Comparison of ENCODE assay signal across 12 mouse cellular contexts in genomic region chr6:52178918-52179665, GRCm38 (mm10). TPM values are rescaled to one million over a fixed set of nuclear protein-coding genes. Genes with fewer than 3 reads are reported as not detected.
DNase-seq lines count a peak whose midpoint lies in the region; ATAC-seq and TF ChIP-seq lines count a peak whose summit lies in the region.
"Had no signal": no experiment of that assay in that cellular context is flagged by ENCODE, and none has a peak within 500 bp of the region (broad histone marks: within the 10 kb centered on the region; RNA-seq: fewer than 3 reads in every experiment).

No protein-coding gene starts in this region.

- peak overlapping the region; percentile 38 for H3K4me2 ChIP-seq in heart, postnatal 0 days (ENCODE audit: low read depth, low read length)
- H3K4me2 ChIP-seq in kidney, postnatal 0 days (ENCODE audit: low read length), result peak overlapping the region; percentile 81
- H3K4me2 ChIP-seq in neural tube, embryonic 14.5 days (ENCODE audit: low read depth, low read length), result peak overlapping the region; percentile 90
- no peak overlapping the region for H3K4me2 ChIP-seq in forebrain, embryonic 15.5 days (replicated peaks)

- H3K4me1 ChIP-seq in heart, postnatal 0 days (ENCODE audit: control insufficient read depth, insufficient read depth), result no peaks in the 10 kb centered on the region
- peaks cover 58% of the 10 kb centered on the region for H3K4me1 ChIP-seq in kidney, postnatal 0 days (replicated peaks; ENCODE audit: insufficient read depth, low read length)
- H3K4me1 ChIP-seq in neural tube, embryonic 14.5 days (ENCODE audit: control insufficient read depth, insufficient read depth, low read length), result peaks cover 68% of the 10 kb centered on the region
- H3K4me1 ChIP-seq in forebrain, embryonic 15.5 days, result no peaks in the 10 kb centered on the region
- H3K4me1 ChIP-seq: megakaryocyte, embryonic 14.5 days had no signal

- no peaks in the 10 kb centered on the region for H3K36me3 ChIP-seq in heart, postnatal 0 days (replicated peaks; ENCODE audit: control insufficient read depth, insufficient read depth, low read length)
- 0 out of 2 replicates have a peak, but pooled peaks cover 3% of the 10 kb centered on the region for H3K36me3 ChIP-seq in kidney, postnatal 0 days (ENCODE audit: insufficient read depth, low read length)
- H3K36me3 ChIP-seq in neural tube, embryonic 14.5 days (ENCODE audit: control insufficient read depth, insufficient read depth, low read length), result peaks cover 8% of the 10 kb centered on the region; the same call in 1 of the 2 replicates
- H3K36me3 ChIP-seq in forebrain, embryonic 15.5 days, result no peaks in the 10 kb centered on the region

- H3K9ac ChIP-seq in heart, postnatal 0 days (replicated peaks; ENCODE audit: low read depth, low read length), result no peak overlapping the region
- peak overlapping the region; percentile 88 for H3K9ac ChIP-seq in kidney, postnatal 0 days (ENCODE audit: low read depth, low read length)
- H3K9ac ChIP-seq in neural tube, embryonic 14.5 days (replicated peaks; ENCODE audit: low read depth, low read length), result peak overlapping the region; percentile 76
- H3K9ac ChIP-seq in forebrain, embryonic 15.5 days (replicated peaks), result no peak overlapping the region

- no peaks in the 10 kb centered on the region for H3K9me3 ChIP-seq in heart, postnatal 0 days (replicated peaks; ENCODE audit: control insufficient read depth, low read length)
- H3K9me3 ChIP-seq in kidney, postnatal 0 days (replicated peaks; ENCODE audit: low read length), result no peaks in the 10 kb centered on the region
- H3K9me3 ChIP-seq in neural tube, embryonic 14.5 days (ENCODE audit: control insufficient read depth, low read length), result no peaks in the 10 kb centered on the region
- H3K9me3 ChIP-seq in forebrain, embryonic 15.5 days, result no peaks in the 10 kb centered on the region

- WGBS in heart, postnatal 0 days, result 12% methylated on average over 4 of the region's 4 CpGs
- 27% methylated on average over 4 of the region's 4 CpGs for WGBS in kidney, postnatal 0 days
- 3% methylated on average over 4 of the region's 4 CpGs for WGBS in neural tube, embryonic 14.5 days
- WGBS in forebrain, embryonic 15.5 days, result 4% methylated on average over 4 of the region's 4 CpGs

- peak; percentile 32 for DNase-seq in kidney, adult 18-20 months
- DNase-seq in kidney, adult 8-10 months, result no peak
- DNase-seq in heart, postnatal 0 days (ENCODE audit: low spot score), result no peak
- no peak for DNase-seq in kidney, postnatal 0 days (ENCODE audit: low spot score)
- no peak for DNase-seq in ovary, adult 18-20 months (ENCODE audit: low spot score)
- no peak for DNase-seq in layer of hippocampus, adult 9-10 months (ENCODE audit: low spot score)
- DNase-seq: cerebellum, adult 2 months had no signal

- TF ChIP-seq CTCF in heart, postnatal 0 days (IDR thresholded peaks at IDR 0.05; ENCODE audit: low read depth), result no peak
- no peak for TF ChIP-seq CTCF in kidney, postnatal 0 days (IDR thresholded peaks at IDR 0.05; ENCODE audit: low read depth)

- peak overlapping the region; percentile 4 for H3K4me3 ChIP-seq in heart, postnatal 0 days (ENCODE audit: low read depth, low read length)
- peak overlapping the region; percentile 38 for H3K4me3 ChIP-seq in kidney, postnatal 0 days (replicated peaks; ENCODE audit: low read depth, low read length)
- H3K4me3 ChIP-seq in neural tube, embryonic 14.5 days (ENCODE audit: low read depth, low read length), result peak overlapping the region; percentile 38
- no peak overlapping the region for H3K4me3 ChIP-seq in forebrain, embryonic 15.5 days
- H3K4me3 ChIP-seq: megakaryocyte, embryonic 14.5 days had no signal

- H3K27me3 ChIP-seq in heart, postnatal 0 days (ENCODE audit: control insufficient read depth, insufficient read depth, low read length), result peaks cover 99% of the 10 kb centered on the region
- no peaks in the 10 kb centered on the region for H3K27me3 ChIP-seq in kidney, postnatal 0 days (ENCODE audit: insufficient read depth, low read length)
- no peaks in the 10 kb centered on the region for H3K27me3 ChIP-seq in neural tube, embryonic 14.5 days (ENCODE audit: control insufficient read depth, insufficient read depth, low read length)
- peaks cover 98% of the 10 kb centered on the region for H3K27me3 ChIP-seq in forebrain, embryonic 15.5 days

- no peak for ATAC-seq in heart, postnatal 0 days (ENCODE audit: insufficient read depth, low read depth)
- ATAC-seq in kidney, postnatal 0 days (replicated peaks; ENCODE audit: low FRiP score, low read depth), result no peak
- no peak for ATAC-seq in neural tube, embryonic 14.5 days (ENCODE audit: low read depth)
- ATAC-seq in forebrain, embryonic 15.5 days (replicated peaks), result no peak
- ATAC-seq: forebrain, embryonic 16.5 days had no signal

- no peak for TF ChIP-seq EP300 in heart, postnatal 0 days (IDR thresholded peaks at IDR 0.05; ENCODE audit: low read depth)

- H3K27ac ChIP-seq in heart, postnatal 0 days (ENCODE audit: low read depth), result no peak overlapping the region
- peak overlapping the region; percentile 96 for H3K27ac ChIP-seq in kidney, postnatal 0 days
- peak overlapping the region; percentile 87 for H3K27ac ChIP-seq in neural tube, embryonic 14.5 days (ENCODE audit: low read depth, low read length)
- no peak overlapping the region for H3K27ac ChIP-seq in forebrain, embryonic 15.5 days (replicated peaks)

RNA-seq across cellular contexts. Expression of gene 5730596B20Rik, which starts 1.8 kb away (rescaled TPM):
- total RNA-seq in heart, postnatal 0 days (2014; rRNA removed; ENCODE audit: low replicate concordance), result 0.08 and 0.84 TPM in 2 replicates
- 0.03 and 0.12 TPM in 2 replicates for polyA plus RNA-seq in heart, postnatal 0 days (2015; fragmentation: Nextera tagmentation; extraction: Ambion mirVana)
- 1.3 TPM in 2 replicates for polyA plus RNA-seq in kidney, postnatal 0 days (2015; fragmentation: Nextera tagmentation; extraction: Ambion mirVana)
- 1.8 and 2.2 TPM in 2 replicates for polyA plus RNA-seq in neural tube, embryonic 14.5 days (2014; fragmentation: Nextera tagmentation; extraction: Ambion mirVana)
- not detected in 2 replicates for polyA plus RNA-seq in forebrain, embryonic 15.5 days (2015; fragmentation: Nextera tagmentation; extraction: Ambion mirVana)
- polyA plus RNA-seq: forebrain, embryonic 16.5 days; testis, adult 2 months had no signal

RNA-seq across cellular contexts. Expression of gene Hoxa4, which starts 12.5 kb away (rescaled TPM):
- 0.38 TPM in 1 of 2 replicates, not detected in the other for total RNA-seq in heart, postnatal 0 days (2014; rRNA removed; ENCODE audit: low replicate concordance)
- polyA plus RNA-seq in heart, postnatal 0 days (2015; fragmentation: Nextera tagmentation; extraction: Ambion mirVana), result 0.08 and 0.18 TPM in 2 replicates
- polyA plus RNA-seq in kidney, postnatal 0 days (2015; fragmentation: Nextera tagmentation; extraction: Ambion mirVana), result 1.6 and 2.2 TPM in 2 replicates
- polyA plus RNA-seq in neural tube, embryonic 14.5 days (2014; fragmentation: Nextera tagmentation; extraction: Ambion mirVana), result 1.6 and 2.7 TPM in 2 replicates
- polyA plus RNA-seq in forebrain, embryonic 15.5 days (2015; fragmentation: Nextera tagmentation; extraction: Ambion mirVana), result not detected in 2 replicates
- polyA plus RNA-seq: forebrain, embryonic 16.5 days had no signal

RNA-seq across cellular contexts. Expression of gene Hoxa2, which starts 14.5 kb away (rescaled TPM):
- total RNA-seq in heart, postnatal 0 days (2014; rRNA removed; ENCODE audit: low replicate concordance), result not detected in 2 replicates
- polyA plus RNA-seq in heart, postnatal 0 days (2015; fragmentation: Nextera tagmentation; extraction: Ambion mirVana), result 0.42 and 0.69 TPM in 2 replicates
- polyA plus RNA-seq in kidney, postnatal 0 days (2015; fragmentation: Nextera tagmentation; extraction: Ambion mirVana), result 2.3 and 2.4 TPM in 2 replicates
- 7.0 and 8.8 TPM in 2 replicates for polyA plus RNA-seq in neural tube, embryonic 14.5 days (2014; fragmentation: Nextera tagmentation; extraction: Ambion mirVana)
- not detected in 2 replicates for polyA plus RNA-seq in forebrain, embryonic 15.5 days (2015; fragmentation: Nextera tagmentation; extraction: Ambion mirVana)
- polyA plus RNA-seq: forebrain, embryonic 16.5 days had no signal

RNA-seq across cellular contexts. Expression of gene Hoxa1, which starts 21.0 kb away (rescaled TPM):
- 0.23 TPM in 1 of 2 replicates, not detected in the other for total RNA-seq in heart, postnatal 0 days (2014; rRNA removed; ENCODE audit: low replicate concordance)
- 0.08 and 0.15 TPM in 2 replicates for polyA plus RNA-seq in heart, postnatal 0 days (2015; fragmentation: Nextera tagmentation; extraction: Ambion mirVana)
- polyA plus RNA-seq in kidney, postnatal 0 days (2015; fragmentation: Nextera tagmentation; extraction: Ambion mirVana), result 0.33 and 0.64 TPM in 2 replicates
- polyA plus RNA-seq in neural tube, embryonic 14.5 days (2014; fragmentation: Nextera tagmentation; extraction: Ambion mirVana), result 0.76 and 0.92 TPM in 2 replicates
- polyA plus RNA-seq in forebrain, embryonic 15.5 days (2015; fragmentation: Nextera tagmentation; extraction: Ambion mirVana), result not detected in 2 replicates
- polyA plus RNA-seq: forebrain, embryonic 16.5 days had no signal

RNA-seq across cellular contexts. Expression of gene Hoxa5, which starts 25.3 kb away (rescaled TPM):
- total RNA-seq in heart, postnatal 0 days (2014; rRNA removed; ENCODE audit: low replicate concordance), result 3.5 TPM in 1 of 2 replicates, not detected in the other
- polyA plus RNA-seq in heart, postnatal 0 days (2015; fragmentation: Nextera tagmentation; extraction: Ambion mirVana), result 0.36 and 0.65 TPM in 2 replicates
- 9.7 and 10.4 TPM in 2 replicates for polyA plus RNA-seq in kidney, postnatal 0 days (2015; fragmentation: Nextera tagmentation; extraction: Ambion mirVana)
- 20.9 and 30.6 TPM in 2 replicates for polyA plus RNA-seq in neural tube, embryonic 14.5 days (2014; fragmentation: Nextera tagmentation; extraction: Ambion mirVana)
- not detected in 2 replicates for polyA plus RNA-seq in forebrain, embryonic 15.5 days (2015; fragmentation: Nextera tagmentation; extraction: Ambion mirVana)
- polyA plus RNA-seq: forebrain, embryonic 16.5 days had no signal

Comparison
In these comparisons a context has a peak if more than half of its experiments do, and no peak if none do; other contexts are left out.
1. H3K27ac ChIP-seq: peak in kidney, postnatal 0 days (single experiment) and neural tube, embryonic 14.5 days (single experiment); none in heart, postnatal 0 days (single experiment) and forebrain, embryonic 15.5 days (single experiment).
2. H3K9ac ChIP-seq: peak in kidney, postnatal 0 days (single experiment) and neural tube, embryonic 14.5 days (single experiment); none in heart, postnatal 0 days (single experiment) and forebrain, embryonic 15.5 days (single experiment).